Mouse (Mus musculus): Measurements from ENCODE around the gene Cryl1. TPM values are rescaled to one million over a fixed set of nuclear protein-coding genes. Genes with fewer than 3 reads are reported as not detected.

Gene Cryl1
- polyA plus RNA-seq, 1 experiment from 2014 or later, result 12.3 TPM

DNA sequence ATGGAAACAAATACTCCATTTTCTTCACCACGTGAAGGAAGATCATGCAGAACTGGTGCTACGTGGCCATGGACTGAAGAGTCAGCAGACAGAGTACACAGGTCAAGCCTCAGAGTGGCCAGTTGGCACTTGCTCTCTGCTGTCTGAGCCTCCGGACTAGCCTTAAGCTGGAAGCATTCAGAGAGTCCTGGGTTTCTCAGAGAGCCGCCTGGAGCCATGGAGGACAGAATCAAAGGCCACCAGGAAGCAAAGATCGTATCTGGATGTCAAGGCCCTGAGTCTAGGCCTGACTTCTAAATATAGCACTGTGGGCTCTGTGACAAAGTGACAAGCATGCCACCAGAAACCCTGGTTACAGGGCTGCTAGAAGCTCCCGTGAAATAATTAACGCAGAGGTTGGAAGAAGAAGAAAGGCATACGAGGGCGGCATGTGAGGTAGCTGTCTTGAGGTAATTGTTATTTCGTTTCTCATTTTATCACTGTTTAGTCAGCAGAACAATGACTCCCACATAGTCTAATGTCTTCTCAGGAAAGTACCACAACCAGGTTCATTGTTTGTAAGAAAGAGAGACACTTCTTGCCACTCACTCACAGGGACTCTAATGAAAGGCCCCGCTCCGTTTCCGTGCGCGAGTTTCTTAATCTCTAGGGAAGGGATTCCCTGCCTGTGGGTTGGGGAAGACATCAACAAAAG lies 55.1 kb downstream of the Cryl1 start:
- H3K4me3 ChIP-seq (ENCODE audit: low read depth, low read length), result no peak overlapping the region
- H3K36me3 ChIP-seq (ENCODE audit: control insufficient read depth, insufficient read depth, low read length), result no peaks in the 10 kb centered on the region
- 31% methylated on average over 15 of the region's 15 CpGs for WGBS
- H3K9ac ChIP-seq (ENCODE audit: low read depth, low read length), result no peak overlapping the region
- H3K27me3 ChIP-seq (ENCODE audit: control insufficient read depth, insufficient read depth, low read depth, low read length), result no peaks in the 10 kb centered on the region
- no peaks in the 10 kb centered on the region for H3K9me3 ChIP-seq (replicated peaks; ENCODE audit: control insufficient read depth, low read length, poor library complexity, severe bottlenecking)
- no peak overlapping the region for H3K4me2 ChIP-seq (ENCODE audit: low read length)
- no peak overlapping the region for H3K27ac ChIP-seq (ENCODE audit: low read length)
- peaks cover 5% of the 10 kb centered on the region for H3K4me1 ChIP-seq (ENCODE audit: control insufficient read depth, insufficient read depth, low read length)
- ATAC-seq, result peak; percentile 39

DNA sequence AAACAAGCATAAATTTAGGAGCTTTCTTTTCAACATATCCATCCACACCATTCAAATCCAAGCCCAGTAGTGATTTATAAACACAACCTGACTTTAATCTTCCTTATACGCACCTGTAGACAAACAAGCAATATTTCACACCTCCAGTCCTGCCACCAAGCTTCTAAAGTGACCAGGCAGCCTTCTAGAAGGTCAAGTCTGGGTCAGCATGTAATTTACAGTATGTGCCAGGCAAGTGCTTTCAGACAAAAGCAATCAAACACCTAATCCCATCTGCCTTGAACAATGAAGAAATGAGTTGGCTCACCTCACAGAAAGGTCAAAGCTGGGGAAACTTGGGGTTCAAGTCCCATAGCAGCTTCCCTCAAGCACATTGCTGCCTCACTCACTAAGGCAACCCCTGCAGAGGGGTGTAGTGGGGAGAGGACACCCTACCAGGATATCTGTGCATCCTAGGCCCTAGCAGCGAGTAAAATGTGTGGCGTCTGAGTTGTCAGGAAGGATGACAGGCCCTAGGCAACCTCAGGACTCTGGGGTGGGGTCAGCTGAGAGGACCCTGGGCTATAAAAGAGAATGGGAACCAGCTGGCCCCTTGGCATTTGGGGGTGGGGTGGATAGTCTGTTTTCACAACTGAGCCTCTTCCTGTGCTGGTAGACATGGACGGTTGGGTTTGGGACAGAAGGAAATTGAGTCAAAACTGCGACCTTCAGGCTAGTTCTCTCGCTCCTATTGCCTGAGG lies 55.8 kb downstream of the Cryl1 start:
- Histone ChIP-seq H3K4me3 (ENCODE audit: low read depth, low read length) (no peak overlapping the region), H3K4me1 (ENCODE audit: control insufficient read depth, insufficient read depth, low read length) (peaks cover 5% of the 10 kb centered on the region), H3K36me3 (ENCODE audit: control insufficient read depth, insufficient read depth, low read length) (no peaks in the 10 kb centered on the region), H3K4me2 (ENCODE audit: low read length) (no peak overlapping the region), H3K27me3 (ENCODE audit: control insufficient read depth, insufficient read depth, low read depth, low read length) (no peaks in the 10 kb centered on the region), H3K9ac (ENCODE audit: low read depth, low read length) (no peak overlapping the region), H3K9me3 (replicated peaks; ENCODE audit: control insufficient read depth, low read length, poor library complexity, severe bottlenecking) (no peaks in the 10 kb centered on the region), H3K27ac (ENCODE audit: low read length) (no peak overlapping the region)
- WGBS, result 91% methylated on average over 6 of the region's 6 CpGs
- no peak for ATAC-seq

- Histone ChIP-seq H3K4me1 (ENCODE audit: control insufficient read depth, insufficient read depth, low read length) (peaks cover 2% of the 10 kb centered on the region), H3K36me3 (ENCODE audit: control insufficient read depth, insufficient read depth, low read length) (no peaks in the 10 kb centered on the region), H3K4me2 (ENCODE audit: low read length) (no peak overlapping the region), H3K27me3 (ENCODE audit: control insufficient read depth, insufficient read depth, low read depth, low read length) (no peaks in the 10 kb centered on the region), H3K9ac (ENCODE audit: low read depth, low read length) (no peak overlapping the region), H3K9me3 (replicated peaks; ENCODE audit: control insufficient read depth, low read length, poor library complexity, severe bottlenecking) (no peaks in the 10 kb centered on the region), H3K27ac (ENCODE audit: low read length) (no peak overlapping the region), H3K4me3 (ENCODE audit: low read depth, low read length) (no peak overlapping the region)
- WGBS, result 66% methylated on average over 6 of the region's 6 CpGs
- ATAC-seq, result no peak
Observed at GRCm38 (mm10) chr14:57338666-57339065, 59.7 kb downstream of the Cryl1 start.

DNA sequence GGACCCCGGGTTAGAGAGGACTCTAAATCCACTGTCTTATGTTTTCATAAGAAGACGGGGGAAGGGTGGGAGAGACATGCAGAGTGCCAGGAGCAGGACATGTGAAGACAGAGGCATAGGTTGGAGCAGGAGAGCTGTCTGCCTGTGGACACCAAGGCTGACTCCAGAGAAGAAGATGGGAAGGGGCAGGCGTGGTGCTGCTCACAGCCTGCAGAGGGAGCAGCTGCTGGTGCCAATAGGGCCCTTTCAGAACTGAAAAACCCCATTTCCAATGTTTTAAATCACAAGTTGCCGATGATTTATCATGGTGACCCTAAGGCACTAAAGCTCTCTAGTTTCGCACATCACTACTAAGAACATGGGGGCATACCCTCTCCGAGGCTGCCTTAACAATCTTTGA lies 63.5 kb downstream of the Cryl1 start:
- no peak for ATAC-seq
- Histone ChIP-seq H3K9me3 (replicated peaks; ENCODE audit: control insufficient read depth, low read length, poor library complexity, severe bottlenecking) (no peaks in the 10 kb centered on the region), H3K4me2 (ENCODE audit: low read length) (no peak overlapping the region), H3K4me3 (ENCODE audit: low read depth, low read length) (no peak overlapping the region), H3K36me3 (ENCODE audit: control insufficient read depth, insufficient read depth, low read length) (no peaks in the 10 kb centered on the region), H3K4me1 (ENCODE audit: control insufficient read depth, insufficient read depth, low read length) (no peaks in the 10 kb centered on the region), H3K9ac (ENCODE audit: low read depth, low read length) (no peak overlapping the region), H3K27me3 (ENCODE audit: control insufficient read depth, insufficient read depth, low read depth, low read length) (no peaks in the 10 kb centered on the region), H3K27ac (ENCODE audit: low read length) (no peak overlapping the region)
- WGBS, result 75% methylated on average over 6 of the region's 6 CpGs

DNA sequence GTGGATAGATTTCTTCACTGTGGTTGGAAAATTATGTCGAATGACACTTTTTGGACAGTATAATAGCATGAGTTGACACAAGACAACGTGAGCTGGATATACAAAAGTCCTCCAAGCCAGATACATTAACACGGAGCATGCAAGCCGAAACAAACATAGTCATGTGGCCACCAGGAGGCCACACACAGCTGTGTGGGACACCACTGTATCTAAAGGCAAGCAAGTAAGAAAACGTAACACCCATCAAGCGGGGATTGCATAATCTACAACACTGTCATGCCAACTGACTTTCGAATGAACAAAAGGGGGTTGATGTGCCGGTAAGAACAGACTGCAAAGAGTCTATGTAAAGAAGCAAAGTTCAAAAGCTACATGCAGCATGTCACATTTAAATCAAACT lies 65.8 kb downstream of the Cryl1 start:
- Histone ChIP-seq H3K9me3 (replicated peaks; ENCODE audit: control insufficient read depth, low read length, poor library complexity, severe bottlenecking) (no peaks in the 10 kb centered on the region), H3K4me1 (ENCODE audit: control insufficient read depth, insufficient read depth, low read length) (no peaks in the 10 kb centered on the region), H3K27me3 (ENCODE audit: control insufficient read depth, insufficient read depth, low read depth, low read length) (no peaks in the 10 kb centered on the region), H3K4me3 (ENCODE audit: low read depth, low read length) (no peak overlapping the region), H3K36me3 (ENCODE audit: control insufficient read depth, insufficient read depth, low read length) (no peaks in the 10 kb centered on the region), H3K4me2 (ENCODE audit: low read length) (no peak overlapping the region), H3K9ac (ENCODE audit: low read depth, low read length) (no peak overlapping the region), H3K27ac (ENCODE audit: low read length) (no peak overlapping the region)
- ATAC-seq, result no peak
- WGBS, result 84% methylated on average over 8 of the region's 8 CpGs

DNA sequence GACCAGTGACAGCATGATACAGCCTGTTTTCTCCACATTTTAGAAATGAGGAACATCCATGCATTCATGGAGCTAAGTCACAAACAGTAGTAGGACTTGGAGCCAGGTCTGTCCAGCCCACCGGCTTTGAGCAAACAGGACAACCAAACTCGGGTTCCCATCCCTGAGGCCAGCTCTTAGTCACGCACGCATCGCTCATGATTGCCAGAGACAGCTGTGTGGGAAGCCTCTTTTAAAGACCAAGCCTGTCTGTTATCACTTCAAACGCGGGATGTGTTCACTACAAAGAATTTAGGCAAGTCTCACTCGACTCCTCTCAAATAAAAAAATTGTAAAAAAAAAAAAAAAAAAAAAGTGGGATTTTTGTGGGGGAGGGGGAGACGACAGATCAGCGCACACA lies 67.2 kb downstream of the Cryl1 start:
- no peaks in the 10 kb centered on the region for H3K36me3 ChIP-seq (ENCODE audit: control insufficient read depth, insufficient read depth, low read length)
- no peaks in the 10 kb centered on the region for H3K4me1 ChIP-seq (ENCODE audit: control insufficient read depth, insufficient read depth, low read length)
- H3K27ac ChIP-seq (ENCODE audit: low read length), result no peak overlapping the region
- no peak overlapping the region for H3K4me2 ChIP-seq (ENCODE audit: low read length)
- H3K4me3 ChIP-seq (ENCODE audit: low read depth, low read length), result no peak overlapping the region
- WGBS, result 80% methylated on average over 10 of the region's 10 CpGs
- H3K9me3 ChIP-seq (replicated peaks; ENCODE audit: control insufficient read depth, low read length, poor library complexity, severe bottlenecking), result no peaks in the 10 kb centered on the region
- no peak overlapping the region for H3K9ac ChIP-seq (ENCODE audit: low read depth, low read length)
- no peak for ATAC-seq
- H3K27me3 ChIP-seq (ENCODE audit: control insufficient read depth, insufficient read depth, low read depth, low read length), result no peaks in the 10 kb centered on the region

DNA sequence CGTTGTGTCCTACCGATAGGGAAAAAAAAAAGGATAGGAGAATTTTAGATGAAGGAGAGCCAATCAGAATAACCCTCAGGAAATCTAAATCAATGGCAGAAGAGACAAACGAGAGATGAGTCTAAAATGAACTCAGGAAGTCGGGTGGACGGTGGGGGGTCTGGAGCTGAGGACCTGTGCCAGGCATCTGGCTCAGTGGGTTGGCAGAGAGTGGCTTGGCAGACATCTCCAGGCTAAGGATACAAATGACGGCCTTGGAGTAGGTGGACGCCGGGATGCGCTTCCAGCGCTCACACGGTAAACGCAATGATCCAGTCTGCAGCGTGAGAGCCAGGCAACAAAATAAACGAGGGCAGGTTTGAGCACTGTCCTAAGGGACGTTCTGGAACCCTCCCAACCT lies 68.7 kb downstream of the Cryl1 start:
- Histone ChIP-seq H3K9ac (ENCODE audit: low read depth, low read length) (no peak overlapping the region), H3K4me2 (ENCODE audit: low read length) (no peak overlapping the region), H3K27me3 (ENCODE audit: control insufficient read depth, insufficient read depth, low read depth, low read length) (no peaks in the 10 kb centered on the region), H3K4me3 (ENCODE audit: low read depth, low read length) (no peak overlapping the region), H3K36me3 (ENCODE audit: control insufficient read depth, insufficient read depth, low read length) (no peaks in the 10 kb centered on the region), H3K4me1 (ENCODE audit: control insufficient read depth, insufficient read depth, low read length) (no peaks in the 10 kb centered on the region), H3K9me3 (replicated peaks; ENCODE audit: control insufficient read depth, low read length, poor library complexity, severe bottlenecking) (no peaks in the 10 kb centered on the region), H3K27ac (ENCODE audit: low read length) (no peak overlapping the region)
- ATAC-seq, result no peak
- WGBS, result 90% methylated on average over 15 of the region's 15 CpGs

GRCm38 (mm10) chr14:57326771-57327170 lies 71.6 kb downstream of the Cryl1 start:
- H3K4me3 ChIP-seq (ENCODE audit: low read depth, low read length), result no peak overlapping the region
- H3K27ac ChIP-seq (ENCODE audit: low read length), result no peak overlapping the region
- H3K9ac ChIP-seq (ENCODE audit: low read depth, low read length), result no peak overlapping the region
- H3K4me2 ChIP-seq (ENCODE audit: low read length), result no peak overlapping the region
- no peaks in the 10 kb centered on the region for H3K27me3 ChIP-seq (ENCODE audit: control insufficient read depth, insufficient read depth, low read depth, low read length)
- no peaks in the 10 kb centered on the region for H3K4me1 ChIP-seq (ENCODE audit: control insufficient read depth, insufficient read depth, low read length)
- WGBS, result 91% methylated on average over 6 of the region's 6 CpGs
- no peak for ATAC-seq
- no peaks in the 10 kb centered on the region for H3K36me3 ChIP-seq (ENCODE audit: control insufficient read depth, insufficient read depth, low read length)
- no peaks in the 10 kb centered on the region for H3K9me3 ChIP-seq (replicated peaks; ENCODE audit: control insufficient read depth, low read length, poor library complexity, severe bottlenecking)

GRCm38 (mm10) chr14:57318812-57319211 lies 79.5 kb downstream of the Cryl1 start:
- H3K27me3 ChIP-seq (ENCODE audit: control insufficient read depth, insufficient read depth, low read depth, low read length), result no peaks in the 10 kb centered on the region
- WGBS, result 93% methylated on average over 1 of the region's 1 CpGs
- no peaks in the 10 kb centered on the region for H3K4me1 ChIP-seq (ENCODE audit: control insufficient read depth, insufficient read depth, low read length)
- no peak overlapping the region for H3K4me2 ChIP-seq (ENCODE audit: low read length)
- H3K9me3 ChIP-seq (replicated peaks; ENCODE audit: control insufficient read depth, low read length, poor library complexity, severe bottlenecking), result no peaks in the 10 kb centered on the region
- ATAC-seq, result no peak
- no peak overlapping the region for H3K9ac ChIP-seq (ENCODE audit: low read depth, low read length)
- H3K4me3 ChIP-seq (ENCODE audit: low read depth, low read length), result no peak overlapping the region
- H3K27ac ChIP-seq (ENCODE audit: low read length), result no peak overlapping the region
- H3K36me3 ChIP-seq (ENCODE audit: control insufficient read depth, insufficient read depth, low read length), result no peaks in the 10 kb centered on the region

All from midbrain, embryonic 16.5 days (tissue).